Mouse (Mus musculus) cerebellum, adult (tissue): ENCODE measurements around the gene Dlat.

Source experiments
- ATAC-seq: cut with Nextera tagmentation; 2 replicates; pipeline ENCODE4 v1.9.2; 2017; ENCODE audit warnings: mild to moderate bottlenecking, moderate library complexity, mixed read lengths; ENCODE audit not compliant: insufficient number of reproducible peaks, low FRiP score, low TSS enrichment

Dlat gene

GRCm38 (mm10) chr9:50596973-50597372, 62.6 kb downstream of the Dlat start:
- ATAC-seq = no peak

- ATAC-seq = no peak
Observed at GRCm38 (mm10) chr9:50594794-50595417, 64.7 kb downstream of the Dlat start.

- ATAC-seq = no peak
Observed at GRCm38 (mm10) chr9:50593544-50593943, 66.0 kb downstream of the Dlat start.

GRCm38 (mm10) chr9:50592955-50593354, 66.6 kb downstream of the Dlat start:
- no peak for ATAC-seq

- ATAC-seq = no peak
Observed at GRCm38 (mm10) chr9:50590856-50591518, 68.6 kb downstream of the Dlat start.

GRCm38 (mm10) chr9:50586955-50587354, 72.6 kb downstream of the Dlat start:
- ATAC-seq = no peak

GRCm38 (mm10) chr9:50585145-50585818, 74.3 kb downstream of the Dlat start:
- ATAC-seq = no peak
